Mouse (Mus musculus): ENCODE data around the gene Primpol. TPM values are rescaled to one million over a fixed set of nuclear protein-coding genes. Genes with fewer than 3 reads are reported as not detected.

The Primpol gene
- polyA plus RNA-seq, 1 experiment from 2014 or later, result 7.6 TPM

- WGBS, result 88% methylated on average over 5 of the region's 5 CpGs
- 0 out of 2 replicates have a peak overlapping the region, but pooled peaks have one; percentile 1 for H3K27ac ChIP-seq (ENCODE audit: low read depth, low read length)
- no peak overlapping the region for H3K4me2 ChIP-seq (replicated peaks; ENCODE audit: low read depth)
- H3K36me3 ChIP-seq (ENCODE audit: control insufficient read depth, insufficient read depth), result no peaks in the 10 kb centered on the region
- H3K9me3 ChIP-seq (ENCODE audit: control insufficient read depth), result no peaks in the 10 kb centered on the region
- peaks cover 3% of the 10 kb centered on the region; the same call in 1 of the 2 replicates for H3K4me1 ChIP-seq (replicated peaks; ENCODE audit: control insufficient read depth, insufficient read depth, low read length)
- 0 out of 2 replicates have a peak, but pooled peaks have one; percentile 13 for ATAC-seq
- H3K4me3 ChIP-seq (ENCODE audit: low read depth, low read length), result no peak overlapping the region
- TF ChIP-seq CTCF (IDR thresholded peaks at IDR 0.05; ENCODE audit: low read depth), result no peak
- no peaks in the 10 kb centered on the region for H3K27me3 ChIP-seq (replicated peaks; ENCODE audit: control insufficient read depth, insufficient read depth, low read length)
- no peak overlapping the region for H3K9ac ChIP-seq (ENCODE audit: low read depth, low read length)
Observed at GRCm38 (mm10) chr8:46598753-46599152, 18.3 kb downstream of the Primpol start.

GRCm38 (mm10) chr8:46598114-46598513, 18.9 kb downstream of the Primpol start:
- Histone ChIP-seq H3K36me3 (ENCODE audit: control insufficient read depth, insufficient read depth) (no peaks in the 10 kb centered on the region), H3K9ac (ENCODE audit: low read depth, low read length) (no peak overlapping the region), H3K4me3 (ENCODE audit: low read depth, low read length) (no peak overlapping the region), H3K4me1 (replicated peaks; ENCODE audit: control insufficient read depth, insufficient read depth, low read length) (peaks cover 3% of the 10 kb centered on the region; the same call in 1 of the 2 replicates), H3K27ac (ENCODE audit: low read depth, low read length) (no peak overlapping the region), H3K9me3 (ENCODE audit: control insufficient read depth) (no peaks in the 10 kb centered on the region), H3K27me3 (replicated peaks; ENCODE audit: control insufficient read depth, insufficient read depth, low read length) (no peaks in the 10 kb centered on the region), H3K4me2 (replicated peaks; ENCODE audit: low read depth) (no peak overlapping the region)
- TF ChIP-seq CTCF (IDR thresholded peaks at IDR 0.05; ENCODE audit: low read depth), result no peak
- WGBS, result 85% methylated on average over 2 of the region's 2 CpGs
- no peak for ATAC-seq

- no peaks in the 10 kb centered on the region for H3K9me3 ChIP-seq (ENCODE audit: control insufficient read depth)
- H3K27ac ChIP-seq (ENCODE audit: low read depth, low read length), result no peak overlapping the region
- H3K9ac ChIP-seq (ENCODE audit: low read depth, low read length), result no peak overlapping the region
- ATAC-seq, result no peak
- WGBS, result 61% methylated on average over 2 of the region's 2 CpGs
- no peaks in the 10 kb centered on the region; the same call in 1 of the 2 replicates for H3K4me1 ChIP-seq (replicated peaks; ENCODE audit: control insufficient read depth, insufficient read depth, low read length)
- no peaks in the 10 kb centered on the region for H3K36me3 ChIP-seq (ENCODE audit: control insufficient read depth, insufficient read depth)
- H3K27me3 ChIP-seq (replicated peaks; ENCODE audit: control insufficient read depth, insufficient read depth, low read length), result no peaks in the 10 kb centered on the region
- no peak overlapping the region for H3K4me2 ChIP-seq (replicated peaks; ENCODE audit: low read depth)
- no peak for TF ChIP-seq CTCF (IDR thresholded peaks at IDR 0.05; ENCODE audit: low read depth)
- H3K4me3 ChIP-seq (ENCODE audit: low read depth, low read length), result no peak overlapping the region
Observed at GRCm38 (mm10) chr8:46597411-46597810, 19.6 kb downstream of the Primpol start.

- no peak overlapping the region for H3K4me3 ChIP-seq (ENCODE audit: low read depth, low read length)
Observed at GRCm38 (mm10) chr8:46596530-46596929, 20.5 kb downstream of the Primpol start.

GRCm38 (mm10) chr8:46595593-46595992, 21.4 kb downstream of the Primpol start:
- H3K9me3 ChIP-seq (ENCODE audit: control insufficient read depth), result no peaks in the 10 kb centered on the region
- H3K4me1 ChIP-seq (replicated peaks; ENCODE audit: control insufficient read depth, insufficient read depth, low read length), result no peaks in the 10 kb centered on the region; the same call in 1 of the 2 replicates
- H3K36me3 ChIP-seq (ENCODE audit: control insufficient read depth, insufficient read depth), result no peaks in the 10 kb centered on the region; the same call in 1 of the 2 replicates
- no peak overlapping the region for H3K27ac ChIP-seq (ENCODE audit: low read depth, low read length)
- no peak overlapping the region for H3K4me2 ChIP-seq (replicated peaks; ENCODE audit: low read depth)
- H3K9ac ChIP-seq (ENCODE audit: low read depth, low read length), result no peak overlapping the region
- TF ChIP-seq CTCF (IDR thresholded peaks at IDR 0.05; ENCODE audit: low read depth), result no peak
- H3K4me3 ChIP-seq (ENCODE audit: low read depth, low read length), result no peak overlapping the region
- H3K27me3 ChIP-seq (replicated peaks; ENCODE audit: control insufficient read depth, insufficient read depth, low read length), result no peaks in the 10 kb centered on the region
- no peak for ATAC-seq
- 93% methylated on average over 2 of the region's 2 CpGs for WGBS

More at GRCm38 (mm10) chr8:46596530-46596929, 20.5 kb downstream of the Primpol start:
- ATAC-seq, result no peak
- Histone ChIP-seq H3K4me1 (replicated peaks; ENCODE audit: control insufficient read depth, insufficient read depth, low read length) (no peaks in the 10 kb centered on the region; the same call in 1 of the 2 replicates), H3K4me2 (replicated peaks; ENCODE audit: low read depth) (no peak overlapping the region), H3K9me3 (ENCODE audit: control insufficient read depth) (no peaks in the 10 kb centered on the region), H3K9ac (ENCODE audit: low read depth, low read length) (no peak overlapping the region), H3K27me3 (replicated peaks; ENCODE audit: control insufficient read depth, insufficient read depth, low read length) (no peaks in the 10 kb centered on the region), H3K27ac (ENCODE audit: low read depth, low read length) (no peak overlapping the region), H3K36me3 (ENCODE audit: control insufficient read depth, insufficient read depth) (no peaks in the 10 kb centered on the region)
- 86% methylated on average over 2 of the region's 2 CpGs for WGBS
- TF ChIP-seq CTCF (IDR thresholded peaks at IDR 0.05; ENCODE audit: low read depth), result no peak

DNA sequence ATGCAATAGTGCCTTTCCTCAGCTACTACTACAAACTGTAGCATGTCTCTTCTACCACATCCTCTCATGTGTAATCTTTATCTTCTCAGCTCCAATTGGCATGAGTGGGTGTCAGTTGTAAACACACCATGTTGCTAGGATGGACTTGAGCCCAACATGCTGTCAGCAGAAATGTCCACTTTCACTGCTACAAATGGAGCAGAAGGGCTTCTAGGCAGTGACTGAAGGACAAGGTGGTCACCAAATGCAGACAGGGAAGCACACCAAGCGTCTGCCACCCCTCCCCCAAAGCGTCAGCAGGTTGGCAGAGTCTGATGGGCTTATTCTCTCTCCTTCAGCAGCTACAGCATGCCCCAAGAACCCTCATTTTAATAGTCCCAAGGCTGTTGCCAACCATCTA, 23.2 kb downstream of the Primpol start:
- no peaks in the 10 kb centered on the region for H3K4me1 ChIP-seq (replicated peaks; ENCODE audit: control insufficient read depth, insufficient read depth, low read length)
- H3K4me2 ChIP-seq (replicated peaks; ENCODE audit: low read depth), result no peak overlapping the region
- H3K27ac ChIP-seq (ENCODE audit: low read depth, low read length), result no peak overlapping the region
- no peak overlapping the region for H3K9ac ChIP-seq (ENCODE audit: low read depth, low read length)
- H3K27me3 ChIP-seq (replicated peaks; ENCODE audit: control insufficient read depth, insufficient read depth, low read length), result no peaks in the 10 kb centered on the region
- 87% methylated on average over 2 of the region's 2 CpGs for WGBS
- TF ChIP-seq CTCF (IDR thresholded peaks at IDR 0.05; ENCODE audit: low read depth), result no peak
- peaks cover 6% of the 10 kb centered on the region; the same call in 1 of the 2 replicates for H3K36me3 ChIP-seq (ENCODE audit: control insufficient read depth, insufficient read depth)
- ATAC-seq, result no peak
- no peak overlapping the region for H3K4me3 ChIP-seq (ENCODE audit: low read depth, low read length)
- H3K9me3 ChIP-seq (ENCODE audit: control insufficient read depth), result no peaks in the 10 kb centered on the region
